Mouse (Mus musculus) monocyte, adult 59 days (primary cell): Measurements from ENCODE around the gene Six4. TPM values are rescaled to one million over a fixed set of nuclear protein-coding genes. Genes with fewer than 3 reads are reported as not detected.

Experiments used
- total RNA-seq, 2 experiments: library from RNA; stranded (reverse); gene quantifications; one replicate each; pipeline ENCODE4 v1.2.4; 2023

The Six4 gene
- not detected for total RNA-seq

DNA sequence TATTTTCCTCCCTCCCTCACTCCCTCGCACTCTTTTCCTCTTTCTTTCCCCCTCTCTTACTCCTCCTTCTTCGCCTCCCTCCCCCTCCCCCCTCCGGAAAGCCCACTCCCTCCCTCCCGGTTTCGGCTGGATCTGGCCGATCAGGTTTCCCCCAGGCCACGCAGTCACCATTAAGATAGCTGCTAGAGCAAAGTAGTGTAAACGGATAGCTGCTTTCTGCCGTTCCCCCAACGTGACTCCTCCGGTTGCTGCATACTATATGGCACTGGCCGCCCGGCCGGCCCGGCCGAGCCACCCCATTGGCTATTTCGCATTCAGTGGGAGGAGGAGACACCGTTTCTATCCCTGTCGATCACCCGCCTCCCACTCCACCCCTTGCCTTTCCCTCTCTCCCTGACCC lies at the start of gene Six4:
Six4 (minus strand) TSS at position 261 of the 400 bp plus-strand sequence.

DNA sequence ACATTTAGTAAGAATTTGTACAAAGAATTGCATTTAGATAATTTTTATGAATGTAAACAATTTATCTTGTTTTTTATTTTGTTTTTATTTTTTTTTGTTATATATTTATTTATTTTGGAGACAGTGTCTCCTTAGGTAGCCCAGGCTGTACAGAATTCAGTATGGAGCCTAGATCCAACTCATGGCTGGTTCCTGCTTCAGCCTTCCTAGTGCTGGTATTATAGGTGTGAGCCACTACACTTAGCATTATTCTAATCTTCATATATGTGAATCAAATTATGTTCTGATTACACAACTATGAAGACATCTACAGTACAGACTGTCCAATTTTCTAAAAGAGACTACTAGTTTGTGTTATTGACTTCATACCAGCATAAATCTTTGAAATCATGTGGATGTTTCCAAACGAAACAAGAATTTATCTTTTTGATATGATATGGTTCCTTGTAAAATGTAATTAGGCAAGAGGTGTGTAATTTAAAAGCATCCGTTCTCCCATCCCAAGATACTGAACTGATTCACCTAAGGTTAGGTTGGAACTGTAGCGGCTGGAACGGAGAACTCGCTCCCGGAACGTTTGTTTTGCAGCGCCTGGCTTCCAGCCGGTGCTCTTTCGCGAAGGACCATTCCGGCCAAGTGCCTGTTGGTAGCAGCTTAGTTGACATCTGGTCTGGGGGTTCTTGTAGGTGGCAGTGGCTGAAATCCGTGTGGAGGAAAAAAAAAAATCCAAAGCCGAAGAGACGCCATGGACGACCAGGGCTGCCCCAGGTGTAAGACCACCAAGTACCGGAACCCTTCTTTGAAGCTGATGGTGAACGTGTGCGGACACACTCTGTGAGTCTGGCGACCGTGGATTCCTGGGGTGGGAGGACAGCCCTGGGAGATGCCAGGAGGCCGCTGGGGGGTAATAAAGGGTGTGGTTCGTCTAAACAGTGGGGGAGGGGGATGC lies 10.1 kb upstream of the Six4 start, which contains the start of gene Mnat1:
Mnat1 (plus strand) TSS at position 625 of the 949 bp plus-strand sequence.

DNA sequence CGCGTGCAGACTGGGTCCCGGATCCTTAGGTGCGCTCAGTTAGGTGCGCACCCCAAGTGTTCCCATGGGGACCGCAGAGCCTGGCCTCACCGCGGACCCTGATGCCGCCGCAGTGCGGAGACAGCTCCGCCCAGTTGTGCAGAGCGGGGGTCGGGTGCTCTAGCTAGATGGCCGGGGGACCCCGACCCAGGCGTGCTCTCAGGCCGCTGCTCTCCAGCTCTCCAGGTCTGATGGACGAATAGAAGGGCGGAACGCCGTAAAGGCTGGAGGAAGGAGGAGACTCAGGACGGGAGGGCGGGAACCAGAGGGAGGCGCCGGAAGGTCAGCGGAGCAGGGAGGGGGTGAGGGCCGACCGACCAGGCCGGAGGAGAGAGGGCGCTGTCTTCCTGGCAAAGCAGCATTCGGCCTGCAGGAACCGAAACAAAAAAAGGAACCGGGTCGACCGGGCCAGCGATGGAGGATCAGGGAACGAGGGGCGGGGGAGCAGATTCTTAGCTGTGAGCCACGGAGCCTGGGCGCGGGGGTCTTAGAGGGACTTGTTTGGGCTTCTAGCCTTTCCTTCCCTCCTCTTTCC lies 59.5 kb downstream of the Six4 start, which contains the start of gene Six1:
Six1 (minus strand) TSS at position 220 of the 574 bp plus-strand sequence.

Other genes starting within 250 kb of the Six4 start
- not detected for gene Six6, start 173.6 kb downstream of the Six4 start, total RNA-seq
- not detected for gene 4930447C04Rik, start 172.7 kb downstream of the Six4 start, total RNA-seq
- not detected for gene Six1, start 59.6 kb downstream of the Six4 start, total RNA-seq
- 10 to 100 TPM; 11.9 to 13.0 TPM for gene Mnat1, start 10.3 kb upstream of the Six4 start, total RNA-seq
- gene Trmt5, start 173.3 kb upstream of the Six4 start, total RNA-seq: 10 to 100 TPM in 1 of 2 experiments, 1 to 10 TPM in 1; 6.3 to 14.3 TPM
- gene Slc38a6, start 173.3 kb upstream of the Six4 start, total RNA-seq: 10 to 100 TPM; 16.7 to 22.5 TPM